Mouse (Mus musculus) kidney, postnatal 10 days (tissue): ENCODE data around the gene Efcab9.

ENCODE experiments used
- DNase-seq: peaks from one replicate; pipeline ENCODE4 v3.0.0; 2021; ENCODE audit warnings: mixed read lengths

Gene Efcab9

GRCm38 (mm10) chr11:32531871-32532764, at the start of gene Efcab9:
Gene Efcab9 (minus strand): TSS chr11:32532081.
- peak; percentile 41 for DNase-seq

- no peak for DNase-seq
Observed at GRCm38 (mm10) chr11:32581031-32581430, 49.1 kb upstream of the Efcab9 start.

DNA sequence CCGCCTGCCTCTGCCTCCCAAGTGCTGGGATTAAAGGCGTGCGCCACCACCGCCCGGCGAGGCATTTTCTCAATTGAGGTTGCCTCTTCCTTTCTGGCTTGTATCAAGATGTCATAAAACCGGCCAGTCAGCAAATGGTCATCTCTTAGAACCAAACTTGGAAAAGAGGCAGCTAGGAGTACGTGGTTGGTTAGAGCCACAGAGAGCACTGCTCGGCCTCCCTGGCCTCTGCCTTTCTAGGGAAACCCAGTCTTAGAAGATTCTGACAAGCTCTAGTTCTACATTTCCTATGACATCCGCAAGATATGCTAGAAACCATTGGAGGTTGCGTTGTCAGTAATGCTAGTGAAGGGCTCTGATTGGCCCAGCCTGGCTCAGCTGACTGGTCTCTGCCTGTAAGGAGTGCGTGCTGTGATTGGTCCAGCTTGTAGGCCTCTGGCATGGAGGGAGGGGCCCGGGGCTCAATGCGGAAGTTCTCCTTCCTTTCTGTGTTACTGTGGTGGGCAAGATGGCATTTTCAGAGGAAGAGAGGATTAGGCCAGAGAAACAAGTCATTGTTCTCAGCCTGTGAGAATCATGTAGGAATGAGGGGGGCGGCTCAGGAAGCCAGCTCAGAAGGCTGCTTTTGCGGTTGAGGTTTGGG, 48.5 kb upstream of the Efcab9 start:
- peak; percentile 61 for DNase-seq

DNA sequence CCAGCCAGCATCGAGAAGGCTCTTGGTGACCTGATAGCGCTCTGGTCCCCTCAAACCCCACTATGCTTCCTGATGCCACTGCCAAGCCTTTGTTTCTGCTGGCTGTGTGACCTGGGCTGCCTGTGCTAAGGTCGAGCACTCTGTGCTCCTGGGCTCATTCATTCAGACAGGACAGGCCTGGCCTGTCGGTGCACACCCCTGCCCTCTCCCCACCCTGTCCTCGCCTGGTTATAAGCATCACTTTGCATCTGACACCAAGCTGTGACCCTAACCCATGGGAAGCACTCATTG, 44.8 kb upstream of the Efcab9 start:
- DNase-seq: no peak

DNA sequence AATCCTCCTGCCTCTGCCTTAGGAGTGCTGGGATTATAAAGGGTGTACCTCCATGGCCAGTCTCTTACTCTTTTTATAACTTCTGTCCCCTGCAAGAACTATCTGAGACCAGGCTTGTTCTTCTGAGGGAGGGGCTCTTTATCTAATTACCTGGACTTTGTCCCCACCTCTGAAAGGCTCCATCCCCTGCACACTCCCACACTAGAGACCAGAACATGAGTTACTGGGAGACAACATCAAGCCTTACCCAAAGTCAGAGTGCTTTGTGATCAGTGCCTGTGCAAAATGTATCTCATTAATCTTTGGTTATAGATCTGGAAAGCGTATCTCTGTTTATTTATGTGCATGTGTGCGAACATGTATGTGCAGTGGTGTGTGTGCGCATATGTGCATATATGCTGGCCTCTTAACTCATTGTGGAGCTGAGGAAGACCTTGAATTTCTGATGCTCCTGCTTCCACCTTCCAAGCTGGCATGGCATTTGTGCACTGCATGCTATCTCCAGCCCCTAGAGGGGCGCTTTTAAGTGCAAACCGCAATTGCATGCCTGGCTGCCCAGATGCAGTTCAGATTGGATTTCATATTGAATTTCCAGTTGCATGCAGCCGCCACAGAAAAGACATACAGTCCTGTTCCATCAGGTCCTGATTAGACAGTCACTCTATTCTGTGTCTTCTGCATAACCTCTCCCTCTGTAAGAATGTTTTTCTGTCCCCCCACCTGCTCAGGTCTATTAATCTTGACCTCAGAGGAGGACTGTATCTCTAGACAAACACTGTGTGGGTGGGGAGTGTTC, 44.3 kb upstream of the Efcab9 start:
- DNase-seq: no peak

- no peak for DNase-seq
Observed at GRCm38 (mm10) chr11:32573669-32574068, 41.8 kb upstream of the Efcab9 start.

GRCm38 (mm10) chr11:32571103-32571502, 39.2 kb upstream of the Efcab9 start:
- no peak for DNase-seq

GRCm38 (mm10) chr11:32568637-32569293, 36.9 kb upstream of the Efcab9 start:
- DNase-seq: no peak

GRCm38 (mm10) chr11:32568060-32568459, 36.2 kb upstream of the Efcab9 start:
- no peak for DNase-seq

DNA sequence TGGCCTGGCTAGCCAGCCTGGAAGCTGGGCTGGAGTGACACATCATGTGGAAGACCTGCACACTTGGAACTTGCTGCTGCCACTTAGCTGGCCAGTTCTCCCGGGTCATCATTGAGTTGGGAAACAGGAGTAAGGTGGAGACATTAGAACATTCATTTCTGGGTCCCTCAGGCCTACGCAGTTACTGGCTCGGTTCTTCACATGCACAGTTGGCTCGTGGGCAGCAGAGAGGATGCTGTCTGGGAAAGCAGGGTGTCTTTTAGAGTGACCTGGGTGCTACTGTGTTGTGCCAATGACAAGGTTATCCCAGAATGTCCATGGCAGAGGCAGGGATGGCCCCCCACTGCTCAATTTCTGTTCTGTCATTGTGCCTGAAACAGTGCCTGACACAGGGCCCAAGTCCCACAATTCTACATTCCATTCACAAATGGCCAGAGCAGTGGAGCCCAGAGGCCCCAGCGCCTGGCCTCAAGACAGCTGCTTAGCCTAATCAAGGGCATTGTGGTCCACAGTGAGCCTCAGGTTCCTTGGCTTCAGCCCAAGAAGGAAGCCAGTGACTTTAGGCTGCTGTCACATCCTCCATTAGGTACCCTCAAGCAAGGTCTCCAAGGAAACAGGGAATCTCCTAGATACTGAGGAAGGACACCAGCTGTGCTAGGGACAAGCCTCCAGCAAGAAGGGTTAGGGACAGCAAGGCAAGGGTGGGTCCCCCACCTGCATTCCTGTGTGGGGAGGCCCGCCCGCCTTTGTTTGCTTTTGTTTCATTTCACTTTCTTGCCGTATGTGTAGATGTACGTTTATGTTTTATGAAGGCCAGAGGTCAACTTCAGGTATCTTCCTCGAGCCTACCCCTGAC, 35.3 kb upstream of the Efcab9 start:
- DNase-seq: no peak

GRCm38 (mm10) chr11:32566184-32566583, 34.3 kb upstream of the Efcab9 start:
- no peak for DNase-seq

- DNase-seq: peak; percentile 15
Observed at GRCm38 (mm10) chr11:32565088-32565487, 33.2 kb upstream of the Efcab9 start.

GRCm38 (mm10) chr11:32564629-32565028, 32.7 kb upstream of the Efcab9 start:
- DNase-seq: no peak

DNA sequence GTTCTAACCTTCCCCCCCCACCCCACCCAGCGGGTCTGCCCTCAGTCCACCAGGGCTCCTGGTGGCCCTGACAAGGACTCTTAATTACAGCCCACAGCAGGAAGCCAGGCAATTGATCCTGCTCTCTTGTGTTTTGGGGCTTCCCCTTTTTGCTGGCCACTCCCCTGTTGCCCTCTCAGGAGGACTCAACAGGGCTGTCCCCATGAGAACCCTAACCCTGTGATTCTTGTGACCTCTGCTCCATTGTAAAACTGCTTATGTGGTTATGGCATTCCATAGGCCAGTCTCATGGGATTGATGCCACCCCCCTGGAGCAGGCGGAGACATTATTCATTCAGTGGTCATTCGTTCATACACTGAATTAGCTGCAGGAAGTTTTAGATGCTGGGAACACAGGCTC, 31.8 kb upstream of the Efcab9 start:
- DNase-seq: no peak

DNA sequence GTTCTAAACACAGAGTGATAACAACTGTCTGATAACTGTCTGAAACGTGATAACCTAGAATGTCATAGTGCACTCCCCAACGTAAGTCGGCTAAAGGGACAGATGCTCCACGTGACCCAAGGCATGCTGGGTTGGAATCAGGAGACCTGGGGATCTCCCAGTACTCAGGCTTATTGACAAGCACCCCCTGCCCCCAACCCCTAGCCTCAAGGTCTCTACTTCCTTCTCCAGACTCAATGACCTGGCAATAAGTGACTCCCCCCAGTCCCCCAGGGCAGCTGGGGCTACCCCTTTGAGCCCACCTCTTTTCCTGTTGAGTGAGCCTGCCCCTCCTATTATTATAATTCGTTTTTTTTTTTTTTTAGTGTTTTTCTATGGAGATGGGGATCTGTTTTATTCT, 30.8 kb upstream of the Efcab9 start:
- no peak for DNase-seq

- DNase-seq: no peak
Observed at GRCm38 (mm10) chr11:32561465-32562355, 29.8 kb upstream of the Efcab9 start.

DNA sequence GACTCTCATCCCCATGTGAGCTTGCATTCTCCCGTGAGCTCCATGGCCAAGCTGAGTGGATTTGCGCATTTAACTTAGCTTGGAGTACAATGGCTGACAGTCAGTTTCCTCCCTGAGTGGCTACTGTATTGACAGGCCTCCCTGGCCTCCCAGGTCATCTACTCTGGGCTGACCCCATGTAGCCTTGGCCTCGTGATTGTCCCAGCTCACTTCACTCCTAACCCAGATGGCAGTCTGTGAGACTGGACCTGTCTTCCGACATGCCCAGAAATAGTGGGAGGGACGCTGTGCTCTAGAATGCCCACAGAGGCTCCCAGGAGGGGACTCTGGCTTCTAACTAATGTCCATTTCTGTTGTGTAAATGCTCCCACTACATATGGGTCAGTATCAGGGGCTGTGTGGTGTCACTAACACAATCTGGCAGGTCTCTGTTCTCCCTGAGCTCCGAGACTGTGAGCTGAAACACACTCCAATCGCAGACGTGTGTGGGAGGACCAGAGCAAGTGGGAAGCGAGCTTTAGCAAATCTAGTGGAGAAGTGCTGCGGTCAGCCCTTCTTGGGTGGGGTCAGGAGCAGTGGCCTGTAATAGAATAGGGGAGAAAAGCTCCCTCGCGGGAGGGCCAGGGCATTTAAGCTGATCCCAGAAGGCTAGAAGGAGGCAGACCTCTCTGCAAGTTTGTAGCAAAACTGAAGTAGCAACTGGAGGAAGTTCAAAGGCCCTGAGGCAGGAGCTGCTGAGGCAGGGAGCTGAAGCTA, 28.3 kb upstream of the Efcab9 start:
- DNase-seq: no peak

- DNase-seq: peak; percentile 64
Observed at GRCm38 (mm10) chr11:32558677-32559076, 26.8 kb upstream of the Efcab9 start.

DNA sequence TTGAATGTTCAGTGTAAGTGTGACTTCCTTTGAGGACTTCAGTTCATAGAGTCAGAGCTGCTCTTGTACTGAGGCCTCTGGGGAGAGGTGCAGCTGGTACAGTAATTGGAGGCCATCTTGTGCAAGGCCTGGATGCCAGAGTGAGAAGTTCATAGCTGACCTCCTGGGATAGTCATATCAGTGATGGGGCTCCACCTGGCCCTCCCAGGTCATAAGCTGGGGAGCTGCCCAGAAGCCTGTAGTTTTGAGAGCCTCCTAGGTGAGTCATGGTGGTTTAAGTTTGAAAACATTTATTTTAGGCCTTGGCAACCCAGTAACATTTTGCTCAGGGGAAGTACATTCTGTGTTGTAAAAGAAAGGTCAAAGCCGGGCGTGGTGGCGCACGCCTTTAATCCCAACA, 26.1 kb upstream of the Efcab9 start:
- no peak for DNase-seq

- DNase-seq: no peak
Observed at GRCm38 (mm10) chr11:32556333-32556990, 24.6 kb upstream of the Efcab9 start.
